Comparison of ENCODE assay signal across 17 mouse cellular contexts in the genomic region with DNA sequence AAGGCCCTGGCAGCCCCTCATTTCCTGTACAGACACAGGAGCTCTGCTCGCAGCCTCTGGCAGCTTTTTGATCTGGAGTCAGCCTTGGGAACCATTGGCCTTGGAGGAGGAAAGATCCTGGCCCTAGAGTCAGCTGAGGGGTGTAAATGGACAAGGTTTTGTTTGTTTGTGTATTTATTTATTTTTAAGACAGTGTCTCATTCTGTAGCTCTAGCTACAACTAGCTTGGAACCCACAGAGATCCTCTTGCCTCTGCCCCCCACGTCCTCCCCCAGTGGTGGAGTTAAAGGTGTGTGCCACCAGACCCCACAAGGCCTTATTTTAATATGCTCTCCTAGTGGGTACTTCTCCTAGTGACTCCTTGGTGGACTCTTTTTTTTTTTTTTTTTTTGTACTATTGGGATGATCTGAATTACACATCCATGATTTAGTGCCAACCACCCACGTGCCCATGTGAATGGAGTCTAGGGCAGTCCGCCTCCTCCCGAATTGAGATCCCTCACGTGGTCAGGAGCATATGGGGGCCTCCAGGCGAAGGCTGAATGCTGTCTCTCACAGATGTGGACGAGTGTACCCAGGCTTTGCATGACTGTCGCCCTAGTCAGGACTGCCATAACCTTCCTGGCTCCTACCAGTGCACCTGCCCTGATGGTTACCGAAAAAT. TPM values are rescaled to one million over a fixed set of nuclear protein-coding genes. Genes with fewer than 3 reads are reported as not detected.
DNase-seq lines count a peak whose midpoint lies in the region; ATAC-seq lines count a peak whose summit lies in the region.
"Had no signal": no experiment of that assay in that cellular context is flagged by ENCODE, and none has a peak within 500 bp of the region (broad histone marks: within the 10 kb centered on the region; RNA-seq: fewer than 3 reads in every experiment).

No protein-coding gene starts in this region.

- no peak overlapping the region for H3K4me3 ChIP-seq in limb, embryonic 13.5 days
- H3K4me3 ChIP-seq in limb, embryonic 10.5 days: no peak overlapping the region
- H3K4me3 ChIP-seq: heart, embryonic 15.5 days; hindbrain, embryonic 15.5 days; liver, embryonic 13.5 days had no signal

- peak; percentile 41 for DNase-seq in adrenal gland, postnatal 10 days
- DNase-seq in adrenal gland, postnatal 4 days (ENCODE audit: low spot score in 2 of 2): no peak
- DNase-seq in heart, adult 11 months: peak; percentile 83
- DNase-seq in heart, postnatal 25 days (ENCODE audit: low spot score): no peak
- DNase-seq in limb, embryonic 10.5 days (ENCODE audit: low spot score): no peak
- peak; percentile 60 for DNase-seq in adrenal gland, postnatal 14 days
- no peak for DNase-seq in gastrocnemius, postnatal 10 days
- DNase-seq: gastrocnemius, postnatal 36 days; kidney, adult 18-20 months; kidney, postnatal 36 days; liver, embryonic 13.5 days; thymus, adult 2 months had no signal

- H3K36me3 ChIP-seq in limb, embryonic 13.5 days: peaks cover 54% of the 10 kb centered on the region
- H3K36me3 ChIP-seq in limb, embryonic 10.5 days: peaks cover 67% of the 10 kb centered on the region

- no peak overlapping the region for H3K27ac ChIP-seq in limb, embryonic 13.5 days
- H3K27ac ChIP-seq in limb, embryonic 10.5 days: no peak overlapping the region
- H3K27ac ChIP-seq: heart, embryonic 15.5 days; hindbrain, embryonic 15.5 days; liver, embryonic 13.5 days had no signal

- H3K4me2 ChIP-seq in limb, embryonic 13.5 days (replicated peaks): no peak overlapping the region
- H3K4me2 ChIP-seq: heart, embryonic 15.5 days; hindbrain, embryonic 15.5 days; liver, embryonic 13.5 days had no signal

- intact Hi-C loops in heart, postnatal 25 days (cut with DNase I): no loop called here

- peak overlapping the region; percentile 26; the same call in 1 of the 2 replicates for H3K9ac ChIP-seq in limb, embryonic 13.5 days
- H3K9ac ChIP-seq: heart, embryonic 15.5 days; hindbrain, embryonic 15.5 days; liver, embryonic 13.5 days had no signal

- WGBS in limb, embryonic 13.5 days: 86% methylated on average over 10 of the region's 10 CpGs
- 88% methylated on average over 10 of the region's 10 CpGs for WGBS in limb, embryonic 10.5 days

- no peaks in the 10 kb centered on the region for H3K9me3 ChIP-seq in limb, embryonic 13.5 days
- no peaks in the 10 kb centered on the region for H3K9me3 ChIP-seq in limb, embryonic 10.5 days (replicated peaks)
- H3K9me3 ChIP-seq: heart, embryonic 15.5 days; hindbrain, embryonic 15.5 days; liver, embryonic 13.5 days had no signal

- H3K4me1 ChIP-seq in limb, embryonic 13.5 days: peaks cover 30% of the 10 kb centered on the region
- H3K4me1 ChIP-seq in limb, embryonic 10.5 days: peaks cover 38% of the 10 kb centered on the region

- ATAC-seq in limb, embryonic 13.5 days (ENCODE audit: low FRiP score, low read depth): no peak
- ATAC-seq: midbrain, embryonic 16.5 days had no signal

- H3K27me3 ChIP-seq in limb, embryonic 13.5 days: no peaks in the 10 kb centered on the region
- H3K27me3 ChIP-seq in limb, embryonic 10.5 days (ENCODE audit: low read depth, poor library complexity, severe bottlenecking): no peaks in the 10 kb centered on the region
- H3K27me3 ChIP-seq: heart, embryonic 15.5 days; hindbrain, embryonic 15.5 days had no signal

RNA-seq across cellular contexts. Expression of gene Efemp2, which starts 3.4 kb away (rescaled TPM):
- 10 to 100 TPM; 48.8 to 50.9 TPM for total RNA-seq in adrenal gland, postnatal 10 days (2021)
- total RNA-seq in adrenal gland, postnatal 4 days (2021): 10 to 100 TPM; 80.0 to 88.0 TPM
- 10 to 100 TPM in 1 of 2 experiments, 1 to 10 TPM in 1; 9.9 to 10.3 TPM for total RNA-seq in heart, postnatal 25 days (2021)
- 209 and 216 TPM in 2 replicates for polyA plus RNA-seq in limb, embryonic 13.5 days (2015; fragmentation: Nextera tagmentation; extraction: Ambion mirVana)
- 85.6 and 99.7 TPM in 2 replicates for polyA plus RNA-seq in limb, embryonic 10.5 days (2016; fragmentation: Nextera tagmentation; extraction: Ambion mirVana)
- 42.5 and 45.9 TPM in 2 replicates for total RNA-seq in adrenal gland, postnatal 14 days (2021)
- total RNA-seq in gastrocnemius, postnatal 10 days (2021): 10 to 100 TPM; 29.9 to 42.9 TPM
- total RNA-seq: megakaryocyte progenitor cell, adult 5-6 weeks had no signal

RNA-seq across cellular contexts. Expression of gene Ctsw, which starts 8.8 kb away (rescaled TPM):
- total RNA-seq in adrenal gland, postnatal 10 days (2021): 1 to 10 TPM; 1.4 to 1.8 TPM
- 1 to 10 TPM in 1 of 2 experiments, under 1 TPM in 1; 0.67 to 1.3 TPM for total RNA-seq in adrenal gland, postnatal 4 days (2021)
- under 1 TPM in 1 of 2 experiments, not detected in 1; 0.45 TPM for total RNA-seq in heart, postnatal 25 days (2021)
- polyA plus RNA-seq in limb, embryonic 13.5 days (2015; fragmentation: Nextera tagmentation; extraction: Ambion mirVana): 1.7 and 2.3 TPM in 2 replicates
- 1.6 and 1.9 TPM in 2 replicates for polyA plus RNA-seq in limb, embryonic 10.5 days (2016; fragmentation: Nextera tagmentation; extraction: Ambion mirVana)
- total RNA-seq in adrenal gland, postnatal 14 days (2021): 0.85 and 4.2 TPM in 2 replicates
- under 1 TPM in 1 of 2 experiments, not detected in 1; 0.50 TPM for total RNA-seq in gastrocnemius, postnatal 10 days (2021)
- total RNA-seq: gastrocnemius, postnatal 36 days had no signal

RNA-seq across cellular contexts. Expression of gene Mus81, which starts 11.1 kb away (rescaled TPM):
- total RNA-seq in adrenal gland, postnatal 10 days (2021): 10 to 100 TPM; 25.2 to 27.4 TPM
- total RNA-seq in adrenal gland, postnatal 4 days (2021): 10 to 100 TPM; 24.9 to 29.8 TPM
- 10 to 100 TPM; 21.0 to 21.5 TPM for total RNA-seq in heart, postnatal 25 days (2021)
- 40.5 and 42.8 TPM in 2 replicates for polyA plus RNA-seq in limb, embryonic 13.5 days (2015; fragmentation: Nextera tagmentation; extraction: Ambion mirVana)
- polyA plus RNA-seq in limb, embryonic 10.5 days (2016; fragmentation: Nextera tagmentation; extraction: Ambion mirVana): 38.2 and 40.4 TPM in 2 replicates
- total RNA-seq in adrenal gland, postnatal 14 days (2021): 22.3 and 28.6 TPM in 2 replicates
- total RNA-seq in gastrocnemius, postnatal 10 days (2021): 10 to 100 TPM; 24.7 to 29.9 TPM

RNA-seq across cellular contexts. Expression of gene Cfl1, which starts 13.1 kb away (rescaled TPM):
- total RNA-seq in adrenal gland, postnatal 10 days (2021): 100 to 1,000 TPM; 651 to 659 TPM
- 100 to 1,000 TPM; 789 to 859 TPM for total RNA-seq in adrenal gland, postnatal 4 days (2021)
- total RNA-seq in heart, postnatal 25 days (2021): 100 to 1,000 TPM; 209 to 212 TPM
- 2,537 and 2,628 TPM in 2 replicates for polyA plus RNA-seq in limb, embryonic 13.5 days (2015; fragmentation: Nextera tagmentation; extraction: Ambion mirVana)
- polyA plus RNA-seq in limb, embryonic 10.5 days (2016; fragmentation: Nextera tagmentation; extraction: Ambion mirVana): 3,106 and 3,128 TPM in 2 replicates
- 640 and 706 TPM in 2 replicates for total RNA-seq in adrenal gland, postnatal 14 days (2021)
- 100 to 1,000 TPM; 305 to 378 TPM for total RNA-seq in gastrocnemius, postnatal 10 days (2021)

RNA-seq across cellular contexts. Expression of gene Fibp, which starts 16.7 kb away (rescaled TPM):
- 10 to 100 TPM; 74.9 to 99.3 TPM for total RNA-seq in adrenal gland, postnatal 10 days (2021)
- 100 to 1,000 TPM; 134 to 137 TPM for total RNA-seq in adrenal gland, postnatal 4 days (2021)
- 10 to 100 TPM; 45.5 to 51.0 TPM for total RNA-seq in heart, postnatal 25 days (2021)
- 129 and 131 TPM in 2 replicates for polyA plus RNA-seq in limb, embryonic 13.5 days (2015; fragmentation: Nextera tagmentation; extraction: Ambion mirVana)
- polyA plus RNA-seq in limb, embryonic 10.5 days (2016; fragmentation: Nextera tagmentation; extraction: Ambion mirVana): 111 and 132 TPM in 2 replicates
- 70.8 and 92.6 TPM in 2 replicates for total RNA-seq in adrenal gland, postnatal 14 days (2021)
- 10 to 100 TPM; 53.2 to 54.6 TPM for total RNA-seq in gastrocnemius, postnatal 10 days (2021)

Comparison
In these comparisons a context has a peak if more than half of its experiments do, and no peak if none do; other contexts are left out.
1. DNase-seq: peak in adrenal gland, postnatal 10 days (single experiment), heart, adult 11 months (single experiment) and adrenal gland, postnatal 14 days (single experiment); none in adrenal gland, postnatal 4 days (0 of 2), heart, postnatal 25 days (single experiment), limb, embryonic 10.5 days (single experiment) and gastrocnemius, postnatal 10 days (single experiment).